Mouse (Mus musculus): ENCODE data around the gene Zscan22.
"Not testable (repeated sequence)": the region's sequence is repeated elsewhere in the genome, so short reads cannot be mapped to it uniquely, and the experiment has no call there.

Gene Zscan22

GRCm38 (mm10) chr7:12927693-12928589 lies 30.3 kb downstream of the Zscan22 start:
- DNase-seq = no peak

GRCm38 (mm10) chr7:12933615-12934140 lies 36.1 kb downstream of the Zscan22 start:
- no peak for DNase-seq

GRCm38 (mm10) chr7:12934808-12935207 lies 37.2 kb downstream of the Zscan22 start:
- no peak for DNase-seq

GRCm38 (mm10) chr7:12937254-12937803 lies 39.7 kb downstream of the Zscan22 start:
- not testable (repeated sequence) for DNase-seq

- DNase-seq = no peak
These were observed 43.0 kb downstream of the Zscan22 start for GRCm38 (mm10) chr7:12940599-12940998.

- DNase-seq = peak in 1 of 2 experiments; percentile 21
These were observed 45.9 kb downstream of the Zscan22 start for GRCm38 (mm10) chr7:12943488-12943887.

- peak; percentile 95 to 97 for DNase-seq
These were observed 51.6 kb downstream of the Zscan22 start for GRCm38 (mm10) chr7:12949032-12949871.

GRCm38 (mm10) chr7:12949872-12950229 lies 52.2 kb downstream of the Zscan22 start:
- no peak for DNase-seq

GRCm38 (mm10) chr7:12954896-12955295 lies 57.3 kb downstream of the Zscan22 start:
- no peak for DNase-seq

GRCm38 (mm10) chr7:12957511-12957910 lies 59.9 kb downstream of the Zscan22 start:
- no peak for DNase-seq
